Mouse (Mus musculus) 3T3-L1 (cell line): ENCODE measurements at regions not wholly inside any gene's neighbourhood (a gene's known extent, or its start where the extent isn't known, plus 50 kb on each side); places are given as distances from the start of the nearest gene placed in this dataset.
A peak's percentile ranks its signal among the peaks of the same experiment; 100 is the strongest.

Experiments
- DNase-seq: peaks from one replicate; pipeline ENCODE4 v3.0.0-alpha.2; 2015; ENCODE audit warnings: low read depth, low spot score

- DNase-seq, result no peak
Observed at GRCm38 (mm10) chr16:29990393-29990792, 73.8 kb upstream of the Hes1 start.

- no peak for DNase-seq
Observed at GRCm38 (mm10) chr16:29990795-29991587, 73.2 kb upstream of the Hes1 start.

DNA sequence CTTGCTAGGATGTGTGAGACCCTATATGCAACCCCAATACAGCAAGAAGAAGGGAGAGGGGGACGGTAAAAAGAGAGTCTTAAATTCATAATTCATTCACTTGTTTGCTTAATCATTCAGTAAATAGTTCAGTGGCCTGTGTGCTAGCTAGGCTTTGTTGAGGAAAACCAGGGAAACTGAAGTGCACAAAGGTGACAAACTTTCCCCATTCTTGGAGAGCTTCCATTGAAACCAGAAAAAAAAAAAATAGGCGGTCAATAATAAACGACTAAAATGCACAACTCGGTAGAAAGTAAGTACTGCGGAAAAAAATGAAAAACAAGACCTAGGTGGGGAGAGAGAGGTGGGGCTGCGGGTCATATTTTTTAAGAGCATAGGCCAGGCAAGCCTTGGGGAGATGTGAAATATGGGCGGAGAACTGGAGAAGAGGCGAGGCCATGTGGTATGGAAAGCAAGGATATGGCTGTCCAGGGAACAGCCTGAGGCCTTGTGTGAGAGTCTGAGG is 72.3 kb upstream of the Hes1 start:
- DNase-seq, result no peak

DNA sequence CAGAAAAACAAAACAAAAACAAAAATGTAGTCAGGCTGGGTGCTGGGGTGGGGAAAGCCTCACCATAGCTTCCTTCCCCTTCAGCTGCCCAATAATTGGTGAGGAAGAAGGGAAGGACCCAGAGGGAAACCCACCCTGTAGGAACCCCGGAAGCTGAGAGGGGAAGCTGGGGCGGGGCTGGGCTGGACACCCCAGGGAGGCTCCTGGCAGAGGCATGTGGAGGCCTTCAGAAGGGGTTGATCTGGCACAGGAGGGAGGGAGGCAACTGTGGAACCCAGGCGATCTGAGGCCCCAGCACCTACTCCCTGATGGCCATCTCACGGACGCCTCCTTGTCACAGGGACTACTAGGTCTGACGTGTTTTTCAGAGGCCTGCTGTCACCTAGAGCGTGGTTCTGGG is 71.1 kb upstream of the Hes1 start:
- no peak for DNase-seq

DNA sequence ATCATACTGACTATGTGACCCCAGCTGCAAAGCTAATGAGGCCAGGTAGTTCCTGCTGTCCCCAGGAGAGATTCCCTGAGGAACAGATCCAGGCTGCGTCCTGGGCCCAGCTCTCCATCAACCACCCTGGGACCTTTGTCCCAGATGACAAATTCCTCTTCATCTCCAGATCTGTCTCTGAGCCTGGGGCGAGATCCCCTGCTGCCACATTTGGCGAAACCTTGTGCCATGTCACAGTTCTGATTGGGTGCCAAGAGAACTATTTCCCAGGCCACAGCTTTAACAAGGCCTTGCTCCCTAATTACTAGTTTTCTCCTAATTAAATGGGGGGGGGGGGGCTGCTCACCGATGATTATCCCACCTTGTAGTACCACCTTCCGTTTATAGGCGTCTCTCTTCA is 70.6 kb upstream of the Hes1 start:
- DNase-seq, result no peak

- DNase-seq, result no peak
Observed at GRCm38 (mm10) chr16:29996139-29997069, 67.8 kb upstream of the Hes1 start.

DNA sequence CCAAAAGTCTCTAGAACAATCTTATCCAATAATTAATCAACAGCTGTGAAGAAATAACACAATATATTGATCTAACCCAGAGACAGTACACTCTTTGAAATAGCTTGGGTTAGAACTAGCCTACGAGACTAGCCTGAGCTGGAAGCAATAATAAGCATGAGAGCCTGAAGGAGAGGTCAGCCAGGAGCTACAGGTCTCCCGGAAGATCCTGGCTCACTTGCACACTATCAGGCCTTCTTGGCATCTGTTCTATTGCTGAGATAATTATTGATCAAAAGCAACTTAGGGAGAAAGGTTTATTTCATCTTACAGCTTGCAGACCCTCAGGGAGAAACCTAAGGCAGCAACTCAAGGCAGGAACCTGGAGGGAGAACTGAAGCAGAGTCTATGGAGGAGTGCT is 64.0 kb upstream of the Hes1 start:
- DNase-seq, result no peak

DNA sequence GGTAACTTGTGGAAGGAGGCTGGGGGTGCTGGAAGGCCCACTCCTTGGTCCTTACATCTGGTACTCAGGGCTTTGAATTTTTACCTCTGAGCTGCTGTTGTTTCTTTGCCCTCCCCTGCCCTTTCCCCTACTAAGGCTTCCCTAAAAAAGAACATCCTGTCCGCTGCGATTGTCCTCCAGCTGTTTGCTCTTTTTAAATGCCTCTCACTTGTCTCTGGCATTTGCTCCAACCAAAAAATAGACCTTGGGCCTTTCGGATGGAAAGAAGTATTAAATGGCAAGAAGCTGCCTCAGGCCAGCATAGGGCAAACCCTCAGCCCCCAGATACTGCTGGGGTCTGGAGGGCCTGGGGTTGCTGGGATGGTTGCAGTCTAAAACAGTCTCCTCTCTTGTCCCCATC is 59.1 kb upstream of the Hes1 start:
- no peak for DNase-seq

- no peak for DNase-seq
Observed at GRCm38 (mm10) chr16:30006826-30007225, 57.4 kb upstream of the Hes1 start.

GRCm38 (mm10) chr16:30008451-30009357 is 55.5 kb upstream of the Hes1 start:
- peak; percentile 94 for DNase-seq

DNA sequence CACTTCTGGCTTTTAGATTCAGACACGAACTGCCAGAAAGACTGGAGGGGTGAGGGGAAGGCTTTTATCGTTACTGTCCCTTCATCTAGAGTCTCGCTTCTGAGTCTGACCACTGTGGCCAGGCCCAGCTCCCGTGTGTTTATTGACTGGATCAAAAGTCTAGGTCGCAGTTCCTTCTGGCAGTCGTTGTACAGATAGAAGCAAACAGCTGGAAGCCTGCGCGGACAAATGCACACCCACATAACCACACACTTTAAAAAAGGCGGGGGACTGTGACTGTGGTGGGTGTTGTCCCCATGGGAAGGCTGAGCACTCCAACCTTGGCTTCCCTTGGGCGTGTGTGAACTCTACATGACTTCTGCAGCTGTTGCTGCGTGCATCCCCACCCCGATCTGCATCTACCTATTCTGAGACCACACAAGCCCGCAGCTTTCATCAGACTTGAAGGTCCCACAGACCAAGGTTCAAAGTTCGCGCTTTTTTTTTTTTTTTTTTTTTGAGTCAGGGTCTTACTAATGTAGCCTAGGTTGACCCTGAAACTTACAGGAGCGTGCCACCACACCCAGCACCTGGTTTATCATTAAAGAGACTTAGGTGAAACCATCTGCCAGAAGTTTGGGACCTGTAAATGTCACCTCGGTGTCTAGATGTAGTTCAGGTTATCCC is 54.5 kb upstream of the Hes1 start:
- DNase-seq, result peak; percentile 26

- no peak for DNase-seq
Observed at GRCm38 (mm10) chr16:30013123-30013522, 51.1 kb upstream of the Hes1 start.

DNA sequence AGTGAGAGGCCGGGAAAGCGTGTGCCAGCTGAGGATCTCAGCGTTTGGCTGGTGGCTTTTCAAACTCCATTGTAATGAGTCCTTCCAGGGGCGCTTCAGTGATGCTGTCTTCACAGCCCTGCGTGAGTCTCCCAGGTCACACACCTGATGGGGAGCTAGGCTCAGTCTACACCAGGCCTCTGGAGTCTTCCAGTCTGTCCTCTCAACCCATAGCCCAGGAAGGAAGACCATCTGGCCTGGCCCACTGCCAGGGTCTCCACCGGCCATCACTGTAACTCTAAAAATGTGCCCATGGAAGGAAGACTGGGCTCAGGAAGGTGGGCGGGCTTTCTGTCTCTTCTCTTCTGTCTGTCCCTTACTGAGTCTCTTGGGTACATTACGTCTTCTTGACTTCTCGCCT is 50.2 kb upstream of the Hes1 start:
- no peak for DNase-seq
